ENCODE assay signal across 7 mouse cellular contexts in the genomic region with DNA sequence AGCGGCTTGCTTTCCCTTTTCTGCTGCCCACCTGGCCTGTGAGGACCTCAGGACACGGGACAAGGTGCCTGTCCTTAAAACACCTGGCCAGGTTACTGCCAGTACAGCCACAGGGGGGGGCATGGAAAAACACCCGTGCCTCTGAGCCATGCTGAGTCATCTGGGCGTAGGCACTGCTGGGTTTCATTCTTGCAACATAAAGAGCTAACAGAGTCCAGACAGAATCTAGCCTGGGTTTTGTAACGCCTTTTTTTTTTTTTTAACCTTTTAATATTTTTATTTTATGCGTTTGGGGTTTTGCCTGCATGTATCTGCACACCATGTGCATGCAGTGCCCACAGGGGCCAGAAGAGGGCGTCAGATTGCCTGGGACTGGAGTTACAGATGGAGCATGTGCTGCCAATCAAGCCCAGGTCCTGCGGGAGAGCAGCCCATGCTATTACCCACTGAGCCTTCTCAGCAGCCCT. TPM values are rescaled to one million over a fixed set of nuclear protein-coding genes. Genes with fewer than 3 reads are reported as not detected.
DNase-seq lines count a peak whose midpoint lies in the region; ATAC-seq and TF ChIP-seq lines count a peak whose summit lies in the region.

No protein-coding gene starts in this region.

- TF ChIP-seq CTCF in C2C12 (IDR thresholded peaks at IDR 0.05; ENCODE audit: control insufficient read depth, insufficient read depth, insufficient read length), result no peak
- peak; percentile 20; the same call in 1 of the 2 replicates for TF ChIP-seq CTCF in brain, embryonic 14.5 days (IDR thresholded peaks at IDR 0.05; ENCODE audit: borderline replicate concordance, extremely low read depth, insufficient read depth, insufficient read length)

- H3K27ac ChIP-seq in liver, embryonic 15.5 days (replicated peaks), result peak overlapping the region; percentile 51; the same call in 1 of the 2 replicates

- peak; percentile 51; the same call in 1 of the 2 replicates for ATAC-seq in liver, embryonic 15.5 days (ENCODE audit: insufficient read depth)

- H3K9ac ChIP-seq in liver, embryonic 15.5 days, result no peak overlapping the region

- H3K79me3 ChIP-seq in C2C12 (ENCODE audit: low read depth), result no peaks in the 10 kb centered on the region

- no peaks in the 10 kb centered on the region for H3K79me2 ChIP-seq in C2C12 (ENCODE audit: control insufficient read depth, insufficient read depth)

- no peak overlapping the region for H3ac ChIP-seq in C2C12 (ENCODE audit: control insufficient read depth, insufficient read length, low read depth)

- H3K4me3 ChIP-seq in C2C12 (ENCODE audit: insufficient read depth, poor library complexity, severe bottlenecking), result no peak overlapping the region
- H3K4me3 ChIP-seq in liver, embryonic 15.5 days (replicated peaks), result no peak overlapping the region

- H3K36me3 ChIP-seq in C2C12 (ENCODE audit: control insufficient read depth, insufficient read depth), result no peaks in the 10 kb centered on the region
- H3K36me3 ChIP-seq in liver, embryonic 15.5 days (replicated peaks), result no peaks in the 10 kb centered on the region

- 40% methylated on average over 8 of the region's 8 CpGs for WGBS in liver, embryonic 15.5 days (ENCODE audit: insufficient replicate concordance)

- H3K4me1 ChIP-seq in liver, embryonic 15.5 days (replicated peaks), result peaks cover 19% of the 10 kb centered on the region

- no peak for TF ChIP-seq POLR2A in brain, embryonic 14.5 days (IDR thresholded peaks at IDR 0.05; ENCODE audit: borderline replicate concordance, extremely low read depth, insufficient read depth, insufficient read length, poor library complexity, severe bottlenecking)

- H3K9me3 ChIP-seq in liver, embryonic 15.5 days (replicated peaks), result no peaks in the 10 kb centered on the region

- H3K27me3 ChIP-seq in C2C12 (ENCODE audit: control insufficient read depth, insufficient read depth, insufficient read length), result no peaks in the 10 kb centered on the region
- no peaks in the 10 kb centered on the region for H3K27me3 ChIP-seq in liver, embryonic 15.5 days

- H3K4me2 ChIP-seq in liver, embryonic 15.5 days, result peak overlapping the region; percentile 10

- peak; percentile 75 for DNase-seq in 3T3-L1 (ENCODE audit: low read depth, low spot score)
- no peak for DNase-seq in brain, embryonic 14.5 days (ENCODE audit: low read depth)
- peak; percentile 75 to 79 for DNase-seq in urinary bladder, postnatal 36 days (ENCODE audit: low spot score in 2 of 2)
- no peak for DNase-seq in ovary, postnatal 10 days (ENCODE audit: low spot score)
- DNase-seq in layer of hippocampus, postnatal 25 days (ENCODE audit: extremely low spot score in 1 of 2, low spot score in 1 of 2), result no peak

TF ChIP-seq in C2C12, 6 proteins besides CTCF, POLR2A, EP300 and RAD21:
- peak; percentile 93 for TF ChIP-seq CEBPB (IDR thresholded peaks at IDR 0.05; ENCODE audit: low read depth)
- peak; percentile 40 for TF ChIP-seq FOSL1 (IDR thresholded peaks at IDR 0.05; ENCODE audit: insufficient read depth, low read length, poor library complexity, severe bottlenecking)
- TF ChIP-seq MYOD1 (IDR thresholded peaks at IDR 0.05; ENCODE audit: control insufficient read depth, insufficient read length, low read depth), result peak; percentile 59
- no peak for TF ChIP-seq USF1 (IDR thresholded peaks at IDR 0.05; ENCODE audit: low read depth)

RNA-seq across cellular contexts. Expression of gene Lgals3, which starts 13.4 kb away (rescaled TPM):
- 1,338 TPM for polyA plus RNA-seq in C2C12 (2012; fragmentation: generic; extraction: Trizol)
- 2.5 and 3.5 TPM in 2 replicates for polyA plus RNA-seq in brain, embryonic 14.5 days (2012; rRNA removed)
- polyA plus RNA-seq in liver, embryonic 15.5 days (2015; fragmentation: Nextera tagmentation; extraction: Ambion mirVana), result 43.1 and 47.0 TPM in 2 replicates
- 1 to 10 TPM in 1 of 2 experiments, under 1 TPM in 1; 0.91 to 1.3 TPM for total RNA-seq in layer of hippocampus, postnatal 25 days (2021)

RNA-seq across cellular contexts. Expression of gene Mapk1ip1l, which starts 56.1 kb away (rescaled TPM):
- 42.8 TPM for polyA plus RNA-seq in C2C12 (2012; fragmentation: generic; extraction: Trizol)
- polyA plus RNA-seq in brain, embryonic 14.5 days (2012; rRNA removed), result 49.8 and 60.3 TPM in 2 replicates
- polyA plus RNA-seq in liver, embryonic 15.5 days (2015; fragmentation: Nextera tagmentation; extraction: Ambion mirVana), result 27.0 and 28.0 TPM in 2 replicates
- 10 to 100 TPM; 57.4 to 61.4 TPM for total RNA-seq in layer of hippocampus, postnatal 25 days (2021)

Comparison
In these comparisons a context has a peak if more than half of its experiments do, and no peak if none do; other contexts are left out.
1. DNase-seq: peak in 3T3-L1 (single experiment) and urinary bladder, postnatal 36 days (2 of 2); none in brain, embryonic 14.5 days (single experiment), ovary, postnatal 10 days (single experiment) and layer of hippocampus, postnatal 25 days (0 of 2).
2. RNA of gene Lgals3, which starts 13.4 kb away (polyA plus RNA-seq): 1,338 TPM in C2C12 (single experiment); 43.1 to 47.0 TPM in liver, embryonic 15.5 days and 2.5 to 3.5 TPM in brain, embryonic 14.5 days; every median in the first group is over 10 times any median in the second.